Mouse (Mus musculus) ES-E14 (cell line): ENCODE results near the gene Epha7.

Experiments used
- CHD2 ChIP-seq: IDR thresholded peaks from 2 replicates; pipeline ENCODE4 v1.6.1; 2014; ENCODE audit warnings: mild to moderate bottlenecking, low read depth, low read length, inconsistent platforms
- ZC3H11A ChIP-seq: IDR thresholded peaks from 2 replicates; pipeline ENCODE4 v1.6.1; 2012; ENCODE audit warnings: low read depth, mild to moderate bottlenecking, inconsistent platforms, low read length, borderline replicate concordance
- ZNF384 ChIP-seq: IDR thresholded peaks from 2 replicates; pipeline ENCODE4 v1.6.1; 2012; ENCODE audit warnings: low read depth, low read length, inconsistent platforms

- no peak for TF ChIP-seq CHD2
- no peak for TF ChIP-seq ZNF384
- no peak for TF ChIP-seq ZC3H11A
Observed at GRCm38 (mm10) chr4:28813551-28814475, 882 bp downstream of the Epha7 start.
